Mouse (Mus musculus) lung, postnatal 0 days (tissue): ENCODE measurements around the gene Inpp5e. TPM values are rescaled to one million over a fixed set of nuclear protein-coding genes. Genes with fewer than 3 reads are reported as not detected.
A peak's percentile ranks its signal among the peaks of the same experiment; 100 is the strongest.

Experiments
- ATAC-seq: fragments of 200-750 bp; cut with Nextera tagmentation; 2 replicates; pipeline ENCODE4 v1.8.0; 2017; ENCODE audit warnings: moderate library complexity
- DNase-seq: peaks from one replicate; pipeline ENCODE4 v3.0.0-alpha.2; 2016; ENCODE audit warnings: low spot score
- H3K27ac ChIP-seq: fragments of 300-500 bp; sonication (generic); 2 replicates; pipeline ENCODE4 v1.5.1; 2014; ENCODE audit warnings: antibody characterized with exemption, mild to moderate bottlenecking, low read length, mixed read lengths
- H3K27me3 ChIP-seq: fragments of 300-500 bp; sonication (generic); replicated peaks from 2 replicates; pipeline ENCODE4 v1.6.1; 2014; ENCODE audit warnings: low read length, mixed read lengths; ENCODE audit not compliant: insufficient read depth
- H3K36me3 ChIP-seq: fragments of 300-500 bp; sonication (generic); 2 replicates; pipeline ENCODE4 v1.6.1; 2014; ENCODE audit warnings: low read length, mixed read lengths; ENCODE audit not compliant: insufficient read depth
- H3K4me1 ChIP-seq: fragments of 300-500 bp; sonication (generic); 2 replicates; pipeline ENCODE4 v1.6.1; 2014; ENCODE audit warnings: antibody characterized with exemption, low read depth, low read length, mixed read lengths; ENCODE audit not compliant: insufficient read depth
- H3K4me2 ChIP-seq: fragments of 300-500 bp; sonication (generic); replicated peaks from 2 replicates; pipeline ENCODE4 v1.6.1; 2014; ENCODE audit warnings: low read depth, mild to moderate bottlenecking, low read length, moderate library complexity, mixed read lengths
- H3K4me3 ChIP-seq: fragments of 300-500 bp; sonication (generic); 2 replicates; pipeline ENCODE4 v1.5.1; 2014; ENCODE audit warnings: low read depth, low read length
- H3K9ac ChIP-seq: fragments of 300-500 bp; sonication (generic); replicated peaks from 2 replicates; pipeline ENCODE4 v1.6.1; 2014; ENCODE audit warnings: low read depth, mild to moderate bottlenecking
- H3K9me3 ChIP-seq: fragments of 300-500 bp; sonication (generic); 2 replicates; pipeline ENCODE4 v1.6.1; 2016; ENCODE audit warnings: low read length, mixed read lengths
- CTCF ChIP-seq: IDR thresholded peaks from 2 replicates; pipeline ENCODE4 v1.5.1; 2016; ENCODE audit warnings: antibody characterized with exemption, mild to moderate bottlenecking
- EP300 ChIP-seq: IDR thresholded peaks from 2 replicates; pipeline ENCODE4 v1.6.1; 2016; ENCODE audit warnings: antibody characterized with exemption, mild to moderate bottlenecking, control low read depth
- WGBS: fragments of 180-500 bp; shearing (Covaris S2); extraction: QIAGEN DNeasy Blood & Tissue Kit; methylation state at CpG from one replicate; pipeline ENCODE4 v1.1.7; 2014; 5-methylcytosine and 5-hydroxymethylcytosine counted together
- polyA plus RNA-seq: library from polyadenylated mRNA; unstranded; fragments of >200 nt; fragmentation: Nextera tagmentation; extraction: Ambion mirVana; gene quantifications from 2 replicates; pipeline ENCODE4 v1.2.1, GENCODE M21; 2015

The Inpp5e gene
- polyA plus RNA-seq, 1 experiment from 2014 or later = 11.2 TPM

DNA sequence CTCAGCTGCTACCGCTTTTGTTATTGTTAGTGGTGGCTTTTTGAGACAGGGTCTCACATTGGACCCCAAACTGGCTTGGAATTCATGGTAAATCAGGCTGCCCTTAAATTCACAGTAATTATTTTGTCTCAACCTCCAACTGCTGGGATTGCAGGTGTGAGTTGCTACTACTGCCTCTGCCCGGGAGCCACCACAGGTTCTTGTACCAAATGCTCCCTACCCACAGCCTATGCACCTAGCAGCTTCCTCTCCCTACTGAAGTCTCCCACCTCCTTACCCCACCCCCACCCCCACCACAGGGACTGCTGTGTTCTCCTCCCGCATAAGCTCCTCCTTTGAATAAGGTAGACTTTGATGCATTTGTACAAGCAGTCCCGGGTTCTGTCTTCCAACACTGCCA is 52.8 kb downstream of the Inpp5e start:
- Histone ChIP-seq H3K4me1 (peaks cover 7% of the 10 kb centered on the region; the same call in 1 of the 2 replicates), H3K9me3 (no peaks in the 10 kb centered on the region), H3K36me3 (no peaks in the 10 kb centered on the region), H3K27me3 (no peaks in the 10 kb centered on the region), H3K4me3 (no peak overlapping the region), H3K9ac (no peak overlapping the region), H3K4me2 (peak overlapping the region; percentile 6; the same call in 1 of the 2 replicates), H3K27ac (no peak overlapping the region; the same call in 1 of the 2 replicates)
- TF ChIP-seq EP300 (no peak), CTCF (no peak)
- DNase-seq (no peak), ATAC-seq (no peak)
- WGBS = 77% methylated on average over 4 of the region's 4 CpGs

GRCm38 (mm10) chr2:26354401-26354800 is 54.6 kb downstream of the Inpp5e start:
- no peak for TF ChIP-seq EP300
- no peak for TF ChIP-seq CTCF
- Histone ChIP-seq H3K4me2 (no peak overlapping the region), H3K9me3 (no peaks in the 10 kb centered on the region), H3K4me1 (peaks cover 12% of the 10 kb centered on the region; the same call in 1 of the 2 replicates), H3K27ac (no peak overlapping the region), H3K36me3 (no peaks in the 10 kb centered on the region), H3K4me3 (no peak overlapping the region), H3K27me3 (no peaks in the 10 kb centered on the region), H3K9ac (no peak overlapping the region)
- ATAC-seq (no peak), DNase-seq (peak; percentile 14)
- WGBS = 76% methylated on average over 4 of the region's 4 CpGs

DNA sequence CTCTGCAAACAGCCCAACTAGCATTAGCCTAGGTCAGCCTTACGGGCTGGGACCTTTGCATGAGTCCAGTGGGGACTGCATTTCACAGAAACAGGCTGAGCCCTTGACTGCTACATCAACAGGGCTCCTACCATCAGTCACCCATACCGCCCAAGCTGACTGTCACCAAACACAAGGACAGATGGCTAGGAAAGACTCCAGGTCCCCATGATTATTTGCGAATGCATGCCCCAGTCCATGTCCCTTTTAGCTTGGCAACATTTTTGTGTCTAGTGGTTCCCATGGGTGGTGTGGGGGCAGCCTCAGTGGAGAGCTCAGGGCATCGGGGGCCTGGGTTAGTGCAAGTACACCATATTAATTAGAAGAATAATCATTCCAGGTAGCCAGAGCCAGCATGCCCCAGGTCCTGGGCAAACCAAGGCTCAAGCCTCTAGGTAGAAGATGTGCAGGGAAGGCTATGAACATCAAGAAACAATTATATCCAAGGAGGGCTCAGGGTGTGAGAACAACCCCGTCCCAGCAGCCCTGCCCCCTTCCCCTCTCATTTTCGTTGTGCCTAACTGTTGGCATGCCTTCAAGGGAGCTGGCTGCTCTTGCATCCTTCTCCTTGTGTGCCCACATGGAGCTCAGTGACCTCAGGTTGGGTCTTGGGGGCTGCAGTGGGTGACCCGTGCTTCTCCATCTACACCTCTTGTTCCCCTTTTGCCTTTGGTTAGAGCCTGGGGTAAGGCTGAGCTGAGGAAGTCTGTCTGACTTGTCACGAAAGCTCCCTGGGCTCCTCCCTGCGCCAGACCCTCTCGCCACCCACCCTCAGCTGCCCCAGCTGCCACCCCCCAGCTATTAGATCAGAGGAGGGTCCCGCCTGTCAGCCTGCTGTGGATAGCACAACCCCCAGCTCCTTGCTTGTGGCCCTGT is 55.7 kb downstream of the Inpp5e start:
- 86% methylated on average over 11 of the region's 11 CpGs for WGBS
- no peaks in the 10 kb centered on the region for H3K27me3 ChIP-seq
- TF ChIP-seq EP300 (no peak), CTCF (no peak)
- 0 out of 2 replicates have a peak, but pooled peaks cover 1% of the 10 kb centered on the region for H3K36me3 ChIP-seq
- ATAC-seq (no peak), DNase-seq (no peak)
- H3K9me3 ChIP-seq = no peaks in the 10 kb centered on the region
- peaks cover 20% of the 10 kb centered on the region; the same call in 1 of the 2 replicates for H3K4me1 ChIP-seq
- H3K4me3 ChIP-seq = no peak overlapping the region
- no peak overlapping the region for H3K27ac ChIP-seq
- peak overlapping the region; percentile 69; the same call in 1 of the 2 replicates for H3K9ac ChIP-seq
- H3K4me2 ChIP-seq = no peak overlapping the region; the same call in 1 of the 2 replicates

GRCm38 (mm10) chr2:26352291-26352910 is 56.6 kb downstream of the Inpp5e start:
- Histone ChIP-seq H3K4me2 (peak overlapping the region; percentile 99), H3K9ac (peak overlapping the region; percentile 69), H3K27ac (peak overlapping the region; percentile 71; the same call in 1 of the 2 replicates), H3K9me3 (no peaks in the 10 kb centered on the region), H3K4me3 (peak overlapping the region; percentile 73), H3K36me3 (0 out of 2 replicates have a peak, but pooled peaks cover 7% of the 10 kb centered on the region), H3K4me1 (peaks cover 23% of the 10 kb centered on the region), H3K27me3 (no peaks in the 10 kb centered on the region)
- DNase-seq (peak; percentile 21), ATAC-seq (peak; percentile 11; the same call in 1 of the 2 replicates)
- TF ChIP-seq EP300 (no peak), CTCF (no peak)
- WGBS = 2% methylated on average over 36 of the region's 36 CpGs

DNA sequence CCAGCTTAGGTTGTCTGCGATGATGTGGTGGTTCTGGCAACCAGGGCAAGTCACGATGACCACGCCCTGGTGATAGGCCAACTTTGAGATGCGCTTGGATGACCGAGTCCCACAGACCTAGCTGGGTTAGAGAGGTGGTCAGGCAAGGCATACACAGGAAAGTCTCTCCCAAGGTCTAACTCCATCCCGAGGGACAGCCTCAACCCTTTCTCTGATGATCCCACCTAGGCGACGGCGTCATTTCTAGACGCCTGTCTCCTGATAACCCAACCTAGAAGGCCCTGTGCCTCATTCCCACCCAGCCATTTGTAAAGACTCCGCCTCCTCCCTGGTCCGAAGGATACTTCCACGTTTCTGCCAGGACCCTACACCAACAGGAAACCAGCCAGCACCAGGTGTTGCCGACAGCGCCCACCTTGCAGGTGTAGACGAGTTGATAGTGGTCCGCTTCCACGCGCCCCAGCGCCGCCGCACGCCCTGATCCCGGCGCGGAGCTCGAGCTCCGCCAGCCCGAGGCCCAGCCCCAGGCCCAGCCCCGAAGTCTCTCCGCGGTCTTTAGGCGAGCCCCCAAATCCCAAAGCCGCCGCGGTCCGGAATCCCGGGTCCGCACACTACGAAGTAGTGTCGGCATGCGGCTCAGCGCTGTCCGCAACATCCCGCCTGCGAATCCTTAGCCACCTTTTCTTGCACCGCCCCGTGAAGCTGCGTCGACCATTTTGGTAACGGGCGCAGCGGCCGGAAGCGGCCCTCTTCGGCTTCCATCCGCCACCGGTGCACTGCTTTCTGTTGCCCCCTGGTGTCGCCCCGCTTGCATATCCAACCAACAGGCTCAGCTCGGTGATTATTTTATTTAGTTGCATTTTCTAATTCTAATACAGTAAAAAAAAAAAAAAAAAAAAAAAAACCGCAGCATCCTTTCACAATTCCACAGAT is 57.4 kb downstream of the Inpp5e start, which contains the start of gene Dnlz:
Dnlz (minus strand) TSS at position 753 of the 933 bp plus-strand sequence.
- Histone ChIP-seq H3K27me3 (no peaks in the 10 kb centered on the region), H3K4me1 (peaks cover 23% of the 10 kb centered on the region), H3K9me3 (no peaks in the 10 kb centered on the region), H3K27ac (peak within 1 kb of the TSS; percentile 79), H3K4me2 (peak within 1 kb of the TSS; percentile 99), H3K9ac (peak within 1 kb of the TSS; percentile 96), H3K4me3 (peak within 1 kb of the TSS; percentile 73), H3K36me3 (peaks cover 7% of the 10 kb centered on the region; the same call in 1 of the 2 replicates)
- ATAC-seq = peak; percentile 82
- DNase-seq = peak; percentile 97
- 1% methylated on average over 61 of the region's 62 CpGs for WGBS
- TF ChIP-seq EP300 (no peak), CTCF (peak; percentile 82)
